Mouse (Mus musculus) gonadal fat pad, adult 2 months (tissue): ENCODE results near the gene Tcea3. TPM values are rescaled to one million over a fixed set of nuclear protein-coding genes. Genes with fewer than 3 reads are reported as not detected.

Source experiments
- DNase-seq: peaks from one replicate; pipeline ENCODE4 v3.0.0-alpha.2; 2012; ENCODE audit warnings: low read depth
- polyA plus RNA-seq: library from polyadenylated mRNA; depleted of rRNA; stranded (reverse); fragments of >200 nt; gene quantifications from 2 replicates; pipeline ENCODE4 v1.2.3, GENCODE M21; 2012

Tcea3 gene
- polyA plus RNA-seq, 1 experiment: 3.1 TPM

DNA sequence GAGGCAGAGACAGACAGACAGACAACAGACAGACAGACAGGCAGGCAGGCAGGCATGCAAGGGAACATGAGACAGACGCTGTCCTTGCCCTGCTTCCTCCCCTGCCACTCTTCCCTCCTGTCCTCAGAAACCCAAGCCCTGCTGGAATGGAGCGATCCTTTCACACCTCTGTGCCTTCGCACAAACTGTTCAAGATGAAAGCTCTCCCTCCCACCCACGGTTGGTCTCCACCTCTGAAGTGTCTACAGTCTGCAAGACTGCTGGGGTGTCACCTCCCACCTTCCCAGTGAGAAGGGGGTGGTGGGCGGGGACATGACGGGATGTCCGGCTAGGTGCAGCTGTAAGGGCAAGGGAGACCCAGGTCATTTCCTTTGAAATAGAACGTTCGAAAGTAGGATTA, 34.1 kb downstream of the Tcea3 start:
- no peak for DNase-seq

DNA sequence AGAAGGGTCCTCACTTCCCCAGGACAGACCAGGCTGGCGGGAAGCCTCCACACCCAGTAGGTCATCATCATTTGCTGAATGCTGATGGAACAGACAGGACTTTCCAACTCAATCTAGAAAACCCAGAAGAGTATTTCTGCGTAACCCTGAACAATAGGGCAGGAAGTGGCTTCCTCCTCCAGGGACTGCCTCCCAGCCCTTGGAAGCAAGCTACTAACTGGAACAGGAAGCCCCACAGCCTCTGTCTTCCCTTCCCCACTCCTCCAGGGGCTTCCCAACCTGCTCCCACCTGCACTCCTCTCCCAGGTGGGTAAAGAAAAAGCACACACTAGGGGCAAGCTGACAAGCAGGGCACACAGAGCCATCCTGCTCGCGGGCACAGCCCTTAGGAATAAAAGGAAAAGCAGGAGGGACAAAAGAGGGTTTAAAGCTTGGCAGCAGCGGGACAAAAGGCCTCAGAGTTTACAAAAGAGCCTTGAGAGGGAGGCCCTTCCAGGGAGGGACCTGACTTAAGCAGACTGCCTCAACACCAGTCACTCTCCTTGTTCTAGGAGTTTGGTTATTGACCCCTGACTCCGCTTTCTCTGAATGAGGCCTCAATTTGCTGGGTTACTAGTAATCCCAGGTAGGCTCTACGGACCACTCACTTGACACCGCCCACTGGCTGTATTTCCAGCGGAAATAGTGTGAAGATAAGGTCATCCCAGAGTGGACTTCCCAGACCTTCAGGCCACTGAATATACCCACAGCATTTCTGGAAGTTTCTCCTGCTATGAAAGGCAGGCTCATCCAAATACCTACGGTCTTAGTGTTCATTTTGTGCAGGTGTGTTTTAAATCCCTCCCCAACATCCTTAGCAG, 35.3 kb downstream of the Tcea3 start:
- DNase-seq: no peak

DNA sequence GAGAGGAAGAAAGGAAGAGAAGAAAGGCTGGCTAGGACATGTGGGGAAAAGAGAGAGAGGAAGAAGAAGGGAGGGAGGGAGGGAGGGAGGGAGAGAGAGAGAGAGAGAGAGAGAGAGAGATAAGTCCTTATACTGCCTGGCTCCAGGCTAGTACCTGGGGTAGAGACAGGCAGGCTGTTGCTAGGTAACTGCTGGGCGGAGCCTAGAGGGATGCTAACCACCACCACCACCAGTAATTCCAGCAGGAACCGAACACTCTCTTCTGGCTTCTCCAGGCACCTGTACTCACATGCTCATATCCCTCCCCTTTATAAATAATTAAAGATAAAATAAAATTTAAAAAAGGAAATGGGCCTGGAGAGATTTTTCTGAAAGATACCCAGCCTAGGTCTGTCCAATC, 36.3 kb downstream of the Tcea3 start:
- DNase-seq: no peak

DNA sequence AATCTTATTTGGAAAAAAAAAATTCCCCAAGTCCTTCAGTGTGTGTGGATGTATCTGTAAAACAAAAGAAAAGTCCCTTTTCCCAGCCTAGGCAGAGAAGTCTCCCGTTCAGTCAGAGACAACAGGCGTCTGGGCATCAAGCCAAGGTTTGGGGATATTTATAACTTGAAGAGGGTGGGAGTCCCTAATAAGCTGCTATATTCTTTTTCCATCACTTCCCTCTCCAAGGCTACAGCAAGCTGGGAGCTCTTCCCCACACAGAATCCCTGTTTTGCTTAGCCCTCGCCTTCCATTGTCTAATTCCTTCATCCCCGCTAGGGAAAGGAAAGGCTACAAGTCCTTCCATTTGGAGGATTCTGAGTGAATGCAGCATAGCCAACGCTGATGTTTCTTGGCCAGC, 36.9 kb downstream of the Tcea3 start, which contains the start of gene Zfp46:
Gene Zfp46, plus strand, starts transcription at position 229 of the 400 bp plus-strand sequence.
- DNase-seq: no peak

DNA sequence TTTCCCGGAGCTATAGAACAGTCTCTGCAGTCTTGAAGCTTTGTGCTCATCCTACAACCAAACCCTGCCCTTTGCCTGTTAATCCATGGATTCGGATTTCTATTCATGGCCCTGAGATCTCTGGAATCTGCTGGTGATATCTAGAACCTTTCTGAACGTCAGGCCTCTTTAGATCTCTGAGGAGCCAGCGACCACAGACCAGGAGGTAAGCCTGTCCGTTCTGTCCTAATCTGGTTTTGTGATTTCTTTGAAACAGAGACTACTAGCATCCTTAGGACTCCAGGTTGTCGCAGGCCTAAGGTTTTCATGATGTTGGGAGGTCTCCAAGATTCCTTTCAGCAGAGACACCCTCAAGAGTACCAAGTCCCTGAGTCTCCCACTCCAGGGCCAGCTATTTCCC, 37.4 kb downstream of the Tcea3 start:
- no peak for DNase-seq

DNA sequence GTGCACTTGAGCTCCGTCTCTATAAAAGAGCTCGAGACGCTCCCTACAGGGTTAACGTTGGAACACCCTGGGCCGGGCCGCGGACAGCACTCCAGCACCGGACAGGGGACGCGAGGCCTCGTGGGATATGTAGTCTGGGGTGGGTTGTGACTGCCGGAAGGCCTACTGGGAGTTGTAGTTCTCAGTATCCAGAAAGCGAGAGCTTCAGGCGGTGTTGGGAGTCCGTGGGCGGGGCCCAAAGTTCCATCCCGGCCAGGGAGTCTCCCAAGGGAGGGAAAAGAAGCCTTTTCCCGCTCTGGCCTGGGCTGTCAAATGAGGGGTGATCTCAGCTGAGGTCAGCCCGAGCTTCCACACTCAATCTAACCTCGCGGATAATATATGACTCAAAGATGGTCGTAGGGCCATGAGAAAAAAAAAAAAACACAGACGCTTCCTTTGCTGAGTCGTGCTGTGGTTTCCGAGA, 37.9 kb downstream of the Tcea3 start:
- DNase-seq: no peak

DNA sequence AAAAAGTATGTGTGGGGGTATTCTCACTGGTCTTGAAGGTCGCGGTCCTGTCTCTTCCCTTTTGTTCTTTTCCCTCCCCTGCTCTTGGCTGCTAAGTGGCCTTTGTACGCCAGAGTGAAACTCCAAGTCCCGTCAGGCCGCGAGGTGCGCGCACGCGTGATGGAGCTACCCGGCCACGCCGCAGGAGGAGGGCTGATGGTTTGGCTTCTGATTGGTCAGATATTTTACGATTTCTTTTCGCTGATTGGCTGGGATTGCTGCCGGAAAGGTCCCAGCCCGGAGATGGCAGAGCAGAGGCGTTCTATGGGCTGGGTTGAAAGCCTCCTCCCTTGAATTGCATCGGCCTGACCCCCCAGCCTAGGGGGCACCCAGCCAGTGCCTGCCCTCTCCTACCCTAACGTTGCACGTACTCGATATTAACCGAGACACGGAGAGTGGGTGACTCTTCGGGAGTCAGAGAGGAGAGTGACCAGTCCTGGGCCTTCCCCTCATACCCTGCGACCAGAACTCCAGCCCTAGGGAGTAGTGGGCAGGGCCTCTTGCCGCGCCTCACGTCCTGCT, 38.4 kb downstream of the Tcea3 start:
- DNase-seq: peak; percentile 84

DNA sequence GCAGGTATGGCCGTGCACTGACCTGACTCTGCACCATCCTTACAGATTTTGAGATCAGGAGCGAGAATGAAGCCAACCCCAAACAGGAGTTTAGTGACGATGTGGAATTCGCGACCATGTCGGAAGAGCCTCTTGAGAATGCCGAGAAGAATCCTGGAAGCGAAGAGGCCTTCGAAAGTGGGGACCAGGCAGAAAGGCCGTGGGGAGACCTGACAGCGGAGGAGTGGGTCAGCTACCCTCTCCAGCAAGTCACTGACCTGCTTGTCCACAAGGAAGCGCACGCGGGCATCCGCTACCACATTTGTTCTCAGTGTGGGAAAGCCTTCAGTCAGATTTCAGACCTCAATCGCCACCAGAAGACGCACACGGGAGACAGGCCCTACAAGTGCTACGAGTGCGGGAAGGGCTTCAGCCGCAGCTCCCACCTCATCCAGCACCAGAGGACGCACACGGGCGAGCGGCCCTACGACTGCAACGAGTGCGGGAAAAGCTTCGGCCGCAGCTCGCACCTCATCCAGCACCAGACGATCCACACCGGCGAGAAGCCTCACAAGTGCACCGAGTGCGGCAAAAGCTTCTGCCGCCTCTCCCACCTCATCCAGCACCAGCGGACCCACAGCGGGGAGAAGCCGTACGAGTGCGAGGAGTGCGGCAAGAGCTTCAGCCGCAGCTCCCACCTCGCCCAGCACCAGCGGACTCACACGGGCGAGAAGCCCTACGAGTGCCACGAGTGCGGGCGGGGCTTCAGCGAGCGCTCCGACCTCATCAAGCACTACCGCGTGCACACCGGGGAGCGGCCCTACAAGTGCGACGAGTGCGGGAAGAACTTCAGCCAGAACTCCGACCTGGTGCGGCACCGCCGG, 42.6 kb downstream of the Tcea3 start:
- no peak for DNase-seq

DNA sequence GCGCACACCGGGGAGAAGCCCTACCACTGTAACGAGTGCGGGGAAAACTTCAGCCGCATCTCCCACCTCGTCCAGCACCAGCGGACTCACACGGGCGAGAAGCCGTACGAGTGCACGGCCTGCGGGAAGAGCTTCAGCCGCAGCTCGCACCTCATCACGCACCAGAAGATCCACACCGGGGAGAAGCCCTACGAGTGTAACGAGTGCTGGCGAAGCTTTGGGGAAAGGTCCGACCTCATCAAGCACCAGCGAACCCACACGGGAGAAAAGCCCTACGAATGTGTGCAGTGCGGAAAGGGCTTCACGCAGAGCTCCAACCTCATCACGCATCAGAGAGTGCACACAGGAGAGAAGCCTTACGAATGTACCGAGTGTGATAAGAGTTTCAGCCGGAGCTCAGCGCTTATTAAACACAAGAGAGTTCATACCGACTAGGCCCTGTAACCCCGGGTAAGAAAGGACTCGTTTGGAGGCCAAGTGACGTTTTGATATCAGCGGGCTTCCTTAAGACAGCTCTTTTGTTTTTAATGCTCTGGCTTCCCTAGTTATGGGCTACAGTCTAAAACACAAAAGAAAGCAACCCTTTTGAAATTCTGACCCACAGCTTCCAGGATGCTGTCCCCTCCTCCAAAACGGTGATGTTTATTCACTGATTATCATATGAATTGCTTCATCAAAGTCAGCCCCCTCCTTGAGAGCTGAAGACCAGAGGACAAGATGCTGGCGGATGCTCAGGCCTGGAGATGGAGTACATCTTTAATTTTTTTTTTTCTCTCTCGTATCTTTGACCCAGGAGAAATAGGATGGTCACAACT, 43.5 kb downstream of the Tcea3 start:
- DNase-seq: no peak

DNA sequence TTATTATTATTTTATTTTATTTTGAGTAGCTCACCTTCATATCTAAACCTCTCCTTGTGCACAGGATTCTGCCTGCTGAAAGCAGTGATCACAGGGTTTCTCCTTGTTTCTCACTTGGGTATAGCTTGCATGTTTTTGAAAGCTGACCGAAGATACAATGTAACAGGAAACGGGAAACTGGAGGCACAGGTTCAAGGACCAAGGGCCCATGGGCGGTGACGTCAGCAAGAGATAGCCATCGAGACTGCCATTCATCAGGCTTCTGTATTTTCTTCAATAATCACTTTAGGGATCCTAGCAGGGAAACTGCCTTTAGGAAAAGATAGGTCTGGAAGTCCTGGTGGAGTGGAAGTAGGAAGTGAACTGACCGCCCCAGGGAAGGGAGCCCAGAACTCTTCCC, 44.2 kb downstream of the Tcea3 start:
- DNase-seq: no peak

DNA sequence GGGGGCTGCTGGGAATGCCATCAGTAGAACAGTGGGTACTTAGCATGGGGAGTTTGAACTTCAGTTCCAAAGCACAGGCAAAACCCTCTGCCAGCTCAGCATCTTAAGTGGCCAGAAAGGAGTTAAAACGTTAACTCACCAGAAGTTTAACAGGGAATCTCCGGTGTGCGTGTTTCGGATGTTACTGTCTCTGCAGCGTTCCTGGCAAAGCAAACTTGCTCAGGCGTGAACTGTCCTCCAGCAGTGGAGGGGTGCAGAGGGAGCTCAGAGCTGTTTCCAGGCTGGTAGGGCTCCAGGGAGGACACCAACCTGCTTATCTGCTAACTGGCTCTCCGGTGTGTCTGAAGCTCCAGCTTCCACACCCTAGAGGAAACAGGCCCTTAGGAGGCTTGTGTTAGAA, 48.4 kb downstream of the Tcea3 start:
- no peak for DNase-seq

DNA sequence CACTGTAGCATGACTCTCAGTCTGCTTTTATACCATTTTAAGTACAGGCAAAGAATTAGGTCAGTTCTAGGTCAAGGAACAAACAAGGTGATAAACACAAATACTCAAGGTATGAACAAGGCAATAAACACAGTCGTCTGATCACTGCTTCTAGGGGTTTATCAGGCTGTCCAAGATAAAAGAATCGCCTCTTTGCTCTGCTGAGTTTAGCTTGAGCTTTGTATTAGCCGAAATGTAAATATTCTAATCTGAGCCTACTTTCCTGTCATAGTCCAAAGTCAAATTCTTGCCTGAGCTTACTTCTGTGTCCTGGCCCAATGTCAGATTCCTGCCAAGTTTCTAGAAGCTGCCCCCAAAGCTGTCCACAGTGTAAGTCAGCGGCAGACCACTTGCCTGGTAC, 54.9 kb downstream of the Tcea3 start:
- no peak for DNase-seq

DNA sequence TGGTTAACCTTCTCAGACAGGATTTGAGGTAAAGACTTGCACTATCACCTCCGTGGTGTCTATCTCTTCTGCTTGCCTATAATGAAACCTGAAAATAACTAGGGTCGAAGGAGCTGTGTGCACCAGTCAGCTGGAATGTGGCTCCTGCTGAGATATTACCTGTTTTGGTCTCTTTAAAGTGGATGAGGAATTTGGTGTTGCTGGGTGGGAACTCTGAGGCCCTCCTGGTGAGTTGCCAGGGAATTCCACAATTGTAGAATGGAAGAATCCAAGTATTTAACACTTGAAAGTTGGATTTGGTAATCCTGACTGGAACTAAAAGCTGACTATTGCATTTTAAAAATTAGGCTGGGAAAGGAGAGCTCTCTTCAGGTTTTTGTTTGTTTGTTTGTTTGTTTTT, 56.7 kb downstream of the Tcea3 start:
- DNase-seq: no peak

DNA sequence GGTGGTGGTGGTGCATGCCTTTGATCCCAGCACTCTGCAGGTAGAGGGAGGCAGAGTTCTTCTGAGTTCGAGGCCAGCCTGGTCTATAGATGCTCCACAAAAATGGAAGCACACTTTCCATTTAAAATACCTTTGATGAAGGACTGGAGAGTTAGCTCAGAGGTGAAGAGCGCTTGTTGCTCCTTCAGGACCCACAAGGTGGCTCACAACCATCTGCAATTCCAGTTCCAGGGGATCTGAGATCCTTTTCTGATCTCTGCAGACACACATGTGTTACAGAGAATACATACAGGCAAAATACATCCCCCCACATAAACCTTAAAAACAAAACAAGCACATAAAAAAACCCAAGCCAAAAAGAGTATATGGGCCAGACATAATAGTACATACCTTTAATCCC, 60.8 kb downstream of the Tcea3 start:
- DNase-seq: no peak

DNA sequence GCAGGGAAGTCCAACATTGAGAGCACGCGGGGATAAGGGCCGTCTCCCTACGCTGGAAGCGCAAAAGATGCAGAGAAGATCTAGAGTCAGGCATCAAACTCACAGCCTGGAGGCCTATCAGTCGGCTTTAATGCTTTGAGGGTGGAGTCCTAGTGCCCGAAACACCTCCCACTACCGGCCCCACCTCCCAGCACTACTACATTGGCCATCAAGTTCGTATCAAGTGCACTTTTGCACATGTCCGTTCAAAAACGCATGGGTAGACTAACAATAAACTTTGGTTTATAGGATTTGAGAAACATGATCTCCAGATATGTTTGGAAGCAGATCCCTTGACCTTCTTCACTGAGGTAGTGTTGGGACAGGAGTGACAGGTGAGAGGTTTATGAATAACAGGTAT, 62.3 kb downstream of the Tcea3 start:
- DNase-seq: no peak

DNA sequence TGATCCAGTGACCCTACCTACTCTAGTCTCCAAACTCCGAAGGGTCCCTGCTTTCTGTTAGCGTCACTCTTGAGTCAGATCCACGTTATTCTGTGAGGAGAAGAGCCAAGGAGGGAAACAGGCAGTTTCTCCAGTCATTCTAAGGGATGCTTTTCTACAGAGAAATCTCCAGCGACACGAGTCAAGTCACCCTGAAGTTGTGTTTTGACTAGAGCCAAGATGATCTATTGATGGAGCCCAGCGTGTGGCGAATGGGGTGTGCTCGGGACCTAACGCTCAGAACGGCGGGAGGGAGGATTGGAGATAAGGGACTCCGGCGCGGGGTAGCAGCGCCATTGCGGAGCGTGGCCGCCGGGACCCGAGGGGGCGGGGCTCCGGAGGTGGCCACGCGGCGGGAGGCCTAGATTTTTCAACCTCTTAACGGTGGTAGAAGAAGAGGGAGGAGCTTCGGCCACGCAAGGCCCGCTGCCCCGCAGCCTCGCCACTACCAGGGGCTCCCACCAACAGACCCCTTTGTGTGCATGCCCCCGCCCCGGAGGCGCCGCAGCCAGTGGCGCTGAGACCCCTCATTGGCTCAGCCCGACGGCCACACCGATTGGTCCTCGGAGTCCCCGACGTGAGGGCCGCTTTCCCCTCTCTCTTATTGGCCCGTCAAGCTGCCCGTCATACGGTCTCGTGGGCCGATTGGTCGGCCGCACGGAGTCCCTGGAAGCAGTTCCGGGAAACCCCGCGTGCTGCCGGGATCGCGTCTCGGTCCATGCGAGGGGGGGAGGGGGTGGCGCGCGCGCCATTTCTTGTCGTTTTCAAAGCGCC, 62.9 kb downstream of the Tcea3 start, which contains the start of gene Hnrnpr:
Gene Hnrnpr, plus strand, starts transcription at position 714 of the 813 bp plus-strand sequence.
- DNase-seq: peak; percentile 79

DNA sequence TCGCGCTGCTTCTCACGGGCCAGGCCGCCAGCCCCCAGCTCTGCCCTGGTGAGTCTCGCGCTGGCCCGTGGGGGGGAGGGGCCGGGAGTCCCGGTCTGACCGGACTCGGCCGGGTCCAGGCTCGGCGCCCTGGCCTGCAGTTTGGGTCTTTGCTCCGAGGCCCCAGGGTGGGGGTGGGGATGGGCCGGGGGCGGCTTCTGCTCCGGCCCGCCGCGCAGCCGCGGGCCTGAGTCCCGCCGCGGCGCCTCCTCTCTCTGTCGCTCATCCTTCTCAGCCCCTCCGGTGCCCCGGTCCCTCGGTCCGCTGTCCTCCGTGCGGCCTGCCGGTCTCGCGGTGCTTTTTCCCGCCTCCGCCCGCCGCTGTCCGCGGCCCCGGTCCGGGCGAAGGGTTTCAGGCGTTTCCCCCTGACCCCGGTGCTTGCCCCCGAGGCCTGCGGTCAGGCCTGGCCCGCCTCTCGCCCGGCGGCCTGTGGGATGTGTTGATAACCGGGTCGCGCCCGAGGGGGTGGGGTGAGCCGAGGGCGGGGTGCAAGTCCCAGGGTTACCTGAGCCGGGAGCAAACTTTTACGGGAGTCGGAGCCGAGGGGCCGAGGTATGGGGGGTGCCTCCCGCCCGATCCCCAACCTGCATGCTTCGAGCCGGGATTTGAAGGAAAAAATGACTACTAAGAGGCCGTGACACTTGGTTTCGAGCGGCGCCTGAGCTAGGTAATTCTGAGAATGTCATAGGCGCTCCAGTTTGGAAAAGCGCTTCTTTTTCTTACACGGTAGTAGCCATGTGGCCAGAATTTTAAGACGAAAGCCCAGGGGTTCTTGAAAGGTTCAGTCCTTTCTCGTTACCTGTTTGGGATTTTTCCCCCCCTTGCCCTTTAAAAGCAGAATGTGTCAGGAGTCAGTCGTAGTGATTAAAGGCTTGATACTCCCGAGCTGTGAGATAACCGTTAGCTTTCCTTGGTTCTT, 63.8 kb downstream of the Tcea3 start:
- DNase-seq: no peak

DNA sequence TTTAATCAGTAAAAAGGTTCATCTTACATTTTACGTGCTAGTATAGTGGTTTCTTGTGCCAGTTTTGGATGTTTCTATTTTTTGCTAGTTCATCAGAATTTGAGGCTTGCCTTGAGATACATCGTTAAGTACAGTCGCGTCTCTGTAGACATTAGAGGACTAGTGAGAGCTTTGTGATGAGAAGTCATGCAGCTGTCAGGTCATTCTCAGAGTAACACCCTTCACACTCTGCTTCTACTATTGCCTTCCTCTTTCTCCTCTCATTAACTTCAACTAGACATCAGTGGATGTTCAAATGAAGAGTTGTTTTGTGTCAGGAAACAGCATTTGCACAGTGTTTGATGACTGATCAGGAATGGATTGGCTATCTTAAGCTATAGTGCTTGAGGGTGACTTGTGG, 65.1 kb downstream of the Tcea3 start:
- no peak for DNase-seq

DNA sequence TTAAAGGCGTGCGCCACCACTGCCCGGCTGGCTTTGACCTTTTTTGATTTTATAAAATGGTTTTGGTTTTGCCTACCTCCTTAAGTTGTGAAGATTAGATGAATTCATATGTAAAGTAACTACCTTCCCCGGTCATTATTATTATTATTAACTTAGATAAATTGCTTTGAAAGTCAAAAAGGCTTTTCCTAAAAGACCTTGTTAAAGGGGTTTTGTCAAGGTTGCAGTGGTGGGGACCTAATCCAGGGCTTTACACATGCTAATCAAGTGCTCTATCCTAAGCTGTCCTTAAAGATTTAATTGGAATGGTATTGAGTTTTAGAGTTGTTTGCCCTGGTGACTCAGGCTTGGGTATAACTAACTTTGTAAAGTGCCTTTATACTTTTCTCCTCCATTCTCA, 70.1 kb downstream of the Tcea3 start:
- no peak for DNase-seq
